Mouse (Mus musculus) lung, postnatal 0 days (tissue): Measurements from ENCODE around the gene Zfp638. TPM values are rescaled to one million over a fixed set of nuclear protein-coding genes. Genes with fewer than 3 reads are reported as not detected.
"Not testable (repeated sequence)": the region's sequence is repeated elsewhere in the genome, so short reads cannot be mapped to it uniquely, and the experiment has no call there.

Experiments
- ATAC-seq: fragments of 200-750 bp; cut with Nextera tagmentation; 2 replicates; pipeline ENCODE4 v1.8.0; 2017; ENCODE audit warnings: moderate library complexity
- DNase-seq: peaks from one replicate; pipeline ENCODE4 v3.0.0-alpha.2; 2016; ENCODE audit warnings: low spot score
- H3K27ac ChIP-seq: fragments of 300-500 bp; sonication (generic); 2 replicates; pipeline ENCODE4 v1.5.1; 2014; ENCODE audit warnings: antibody characterized with exemption, mild to moderate bottlenecking, low read length, mixed read lengths
- H3K27me3 ChIP-seq: fragments of 300-500 bp; sonication (generic); replicated peaks from 2 replicates; pipeline ENCODE4 v1.6.1; 2014; ENCODE audit warnings: low read length, mixed read lengths; ENCODE audit not compliant: insufficient read depth
- H3K36me3 ChIP-seq: fragments of 300-500 bp; sonication (generic); 2 replicates; pipeline ENCODE4 v1.6.1; 2014; ENCODE audit warnings: low read length, mixed read lengths; ENCODE audit not compliant: insufficient read depth
- H3K4me1 ChIP-seq: fragments of 300-500 bp; sonication (generic); 2 replicates; pipeline ENCODE4 v1.6.1; 2014; ENCODE audit warnings: antibody characterized with exemption, low read depth, low read length, mixed read lengths; ENCODE audit not compliant: insufficient read depth
- H3K4me2 ChIP-seq: fragments of 300-500 bp; sonication (generic); replicated peaks from 2 replicates; pipeline ENCODE4 v1.6.1; 2014; ENCODE audit warnings: low read depth, mild to moderate bottlenecking, low read length, moderate library complexity, mixed read lengths
- H3K4me3 ChIP-seq: fragments of 300-500 bp; sonication (generic); 2 replicates; pipeline ENCODE4 v1.5.1; 2014; ENCODE audit warnings: low read depth, low read length
- H3K9ac ChIP-seq: fragments of 300-500 bp; sonication (generic); replicated peaks from 2 replicates; pipeline ENCODE4 v1.6.1; 2014; ENCODE audit warnings: low read depth, mild to moderate bottlenecking
- H3K9me3 ChIP-seq: fragments of 300-500 bp; sonication (generic); 2 replicates; pipeline ENCODE4 v1.6.1; 2016; ENCODE audit warnings: low read length, mixed read lengths
- CTCF ChIP-seq: IDR thresholded peaks from 2 replicates; pipeline ENCODE4 v1.5.1; 2016; ENCODE audit warnings: antibody characterized with exemption, mild to moderate bottlenecking
- EP300 ChIP-seq: IDR thresholded peaks from 2 replicates; pipeline ENCODE4 v1.6.1; 2016; ENCODE audit warnings: antibody characterized with exemption, mild to moderate bottlenecking, control low read depth
- WGBS: fragments of 180-500 bp; shearing (Covaris S2); extraction: QIAGEN DNeasy Blood & Tissue Kit; methylation state at CpG from one replicate; pipeline ENCODE4 v1.1.7; 2014; 5-methylcytosine and 5-hydroxymethylcytosine counted together
- polyA plus RNA-seq: library from polyadenylated mRNA; unstranded; fragments of >200 nt; fragmentation: Nextera tagmentation; extraction: Ambion mirVana; gene quantifications from 2 replicates; pipeline ENCODE4 v1.2.1, GENCODE M21; 2015

The Zfp638 gene
- polyA plus RNA-seq = 26.9 and 34.8 TPM in 2 replicates

DNA sequence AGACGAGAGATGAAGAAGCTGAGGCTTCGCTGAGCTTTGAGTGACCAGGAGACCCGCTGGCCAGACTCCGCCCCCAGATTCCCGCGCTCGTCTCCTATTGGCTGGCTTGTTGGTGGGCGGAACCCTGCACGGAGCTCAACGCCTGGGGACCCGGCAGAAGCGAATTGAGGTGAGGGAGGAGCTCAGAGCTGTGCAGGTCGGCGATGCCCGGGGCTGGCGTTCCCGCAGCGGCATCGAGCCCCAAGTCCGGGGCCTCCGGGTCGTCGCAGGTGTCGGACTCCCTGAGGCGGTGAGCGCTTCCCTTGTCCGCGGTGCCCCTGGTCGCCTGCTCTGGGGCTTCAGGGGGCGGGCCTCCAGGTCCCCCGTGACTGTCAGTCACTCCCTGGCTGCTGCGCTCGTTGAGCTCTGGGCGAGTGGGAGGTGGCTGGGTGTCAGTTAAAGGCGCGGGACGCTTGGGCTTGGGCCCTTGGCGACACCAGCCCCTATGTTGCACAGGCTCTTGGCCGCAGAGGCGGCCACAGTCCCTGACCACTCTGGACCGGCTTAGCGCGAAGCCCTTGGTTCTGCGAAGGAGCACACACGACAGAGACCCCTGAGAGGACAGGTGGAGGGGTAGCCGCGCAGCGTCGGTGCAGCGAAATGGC lies at the start of gene Zfp638:
Gene Zfp638, plus strand, starts transcription at position 156 of the 644 bp plus-strand sequence.
- Histone ChIP-seq H3K4me3 (peak within 1 kb of the TSS; percentile 53), H3K4me1 (no peaks in the 10 kb centered on the region), H3K9ac (peak within 1 kb of the TSS; percentile 26), H3K27me3 (no peaks in the 10 kb centered on the region), H3K36me3 (no peaks in the 10 kb centered on the region), H3K4me2 (peak within 1 kb of the TSS; percentile 98), H3K9me3 (no peaks in the 10 kb centered on the region), H3K27ac (no peak within 1 kb of the TSS)
- WGBS = under 1% methylated on average over 47 of the region's 50 CpGs
- TF ChIP-seq CTCF = no peak
- no peak for TF ChIP-seq EP300
- peak; percentile 89 for DNase-seq
- peak; percentile 96 for ATAC-seq

DNA sequence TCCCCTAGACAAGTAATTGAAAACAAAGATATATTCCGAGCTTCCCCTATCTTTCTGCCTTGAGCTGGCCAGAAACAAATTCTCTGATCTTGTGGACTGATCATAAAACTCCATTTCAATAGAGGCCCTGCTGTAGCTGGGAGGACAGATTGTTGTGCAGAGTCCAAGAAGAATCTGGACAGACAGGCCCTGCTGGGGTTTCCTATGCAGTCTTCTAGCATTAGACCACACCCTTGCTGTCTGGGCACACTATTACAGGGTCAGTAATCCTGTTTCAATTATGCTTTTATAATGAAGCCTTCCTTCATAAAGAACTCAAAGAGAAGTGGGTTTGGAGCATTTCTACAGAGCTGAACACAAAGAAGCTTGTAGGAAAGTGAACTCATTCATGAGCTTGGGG lies 47.9 kb upstream of the Zfp638 start:
- TF ChIP-seq CTCF (no peak), EP300 (no peak)
- WGBS = 96% methylated on average over 1 of the region's 1 CpGs
- no peaks in the 10 kb centered on the region for H3K9me3 ChIP-seq
- no peak overlapping the region for H3K4me2 ChIP-seq
- H3K36me3 ChIP-seq = no peaks in the 10 kb centered on the region
- no peak for ATAC-seq
- no peaks in the 10 kb centered on the region for H3K4me1 ChIP-seq
- H3K4me3 ChIP-seq = no peak overlapping the region
- H3K27ac ChIP-seq = no peak overlapping the region
- DNase-seq = no peak
- no peak overlapping the region for H3K9ac ChIP-seq
- no peaks in the 10 kb centered on the region for H3K27me3 ChIP-seq

DNA sequence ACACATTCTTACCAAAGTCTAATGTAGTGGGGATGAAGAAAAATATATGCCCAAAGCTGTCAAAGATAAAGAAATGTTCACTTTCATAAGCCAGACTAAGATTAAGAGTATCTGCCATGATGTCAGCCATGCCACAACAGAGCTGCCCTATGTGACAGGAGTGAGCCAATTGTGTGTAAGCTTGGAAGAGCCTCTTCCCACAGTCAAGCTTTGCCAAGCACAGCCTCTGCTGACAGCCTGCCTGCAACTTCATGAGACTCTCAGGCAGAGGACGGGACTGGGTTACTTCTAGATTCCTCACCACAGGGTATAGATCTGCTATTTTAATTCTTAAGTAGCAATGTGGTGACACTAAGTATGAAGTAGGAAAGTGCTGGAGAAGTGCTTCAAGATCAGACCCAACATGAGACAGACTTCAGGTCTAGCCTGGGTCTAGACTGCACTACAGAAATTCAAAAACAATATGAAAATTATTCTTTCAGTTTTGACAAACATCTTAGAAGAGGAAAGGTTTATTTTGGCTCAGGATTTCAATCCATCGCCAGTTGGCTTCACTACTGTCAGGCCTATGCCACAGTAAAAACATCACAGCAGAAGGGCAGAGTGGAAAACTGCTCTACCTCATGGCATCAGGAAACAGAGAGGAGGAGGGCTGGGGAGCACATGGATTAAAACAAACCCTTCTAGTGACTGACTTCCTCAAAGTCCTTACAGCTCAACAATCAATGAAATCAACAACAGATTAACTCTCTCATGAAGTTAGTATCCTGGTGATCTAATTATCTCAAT lies 46.0 kb upstream of the Zfp638 start:
- no peaks in the 10 kb centered on the region for H3K36me3 ChIP-seq
- no peak overlapping the region for H3K4me3 ChIP-seq
- H3K9ac ChIP-seq = no peak overlapping the region
- DNase-seq (no peak), ATAC-seq (no peak)
- TF ChIP-seq CTCF (no peak), EP300 (no peak)
- no peaks in the 10 kb centered on the region for H3K27me3 ChIP-seq
- H3K27ac ChIP-seq = no peak overlapping the region
- WGBS = 70% methylated on average over 2 of the region's 2 CpGs
- no peaks in the 10 kb centered on the region for H3K4me1 ChIP-seq
- H3K9me3 ChIP-seq = no peaks in the 10 kb centered on the region
- no peak overlapping the region for H3K4me2 ChIP-seq

DNA sequence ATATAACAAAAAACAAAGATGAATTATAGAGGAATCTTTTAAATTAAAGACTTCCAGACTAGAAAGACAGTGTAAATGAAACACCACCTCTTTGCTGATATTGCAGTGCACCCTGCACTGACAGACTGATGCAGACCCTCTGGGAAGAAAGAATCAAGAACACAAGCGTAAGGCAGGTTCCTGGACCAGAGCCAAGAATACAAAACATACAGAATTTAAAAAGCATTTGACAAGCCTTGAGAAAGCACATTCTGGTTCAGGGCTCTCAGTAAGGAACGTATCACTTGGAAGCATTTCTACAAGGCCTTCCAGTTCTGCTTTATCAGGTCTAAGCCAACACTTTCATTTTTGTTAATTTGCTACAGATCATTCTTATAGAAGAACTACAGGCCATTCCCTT lies 45.1 kb upstream of the Zfp638 start:
- H3K27ac ChIP-seq = no peak overlapping the region
- DNase-seq = no peak
- 41% methylated on average over 2 of the region's 2 CpGs for WGBS

DNA sequence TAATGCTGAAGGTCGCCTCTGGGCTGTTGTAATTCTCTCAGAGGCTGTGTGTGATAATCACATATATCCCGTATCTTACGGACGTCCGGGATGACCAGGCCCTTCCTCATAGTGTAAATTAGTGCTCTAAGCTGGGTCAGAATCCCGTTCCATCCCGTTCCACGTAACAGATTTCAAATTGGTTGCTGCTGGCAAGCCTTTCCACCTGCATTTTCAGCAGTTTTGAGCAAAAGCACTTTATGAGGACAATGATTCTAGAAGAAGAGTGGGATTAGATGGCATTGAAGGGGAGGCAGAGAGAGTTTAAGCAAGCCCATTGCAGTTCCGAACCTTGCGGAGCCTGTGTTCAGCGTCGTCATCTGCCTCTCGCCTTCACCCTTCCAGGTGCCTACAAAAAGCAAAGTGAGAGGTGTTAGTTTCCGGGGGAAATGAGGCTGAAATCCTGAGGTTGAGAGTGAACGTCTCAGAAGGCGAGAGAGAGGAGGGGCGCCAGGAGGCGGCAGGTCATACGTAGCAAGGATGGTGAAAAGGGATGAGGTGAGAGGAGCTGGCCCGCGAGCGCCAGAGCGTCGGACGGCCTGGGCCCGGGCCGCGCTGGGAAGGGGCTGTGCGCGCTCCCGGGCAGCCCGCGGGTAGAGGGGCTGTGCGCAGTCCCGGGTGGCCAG lies 35.8 kb upstream of the Zfp638 start:
- H3K4me3 ChIP-seq = peak overlapping the region; percentile 59
- WGBS = 2% methylated on average over 32 of the region's 35 CpGs
- ATAC-seq (peak; percentile 52), DNase-seq (no peak)
- peak overlapping the region; percentile 46 for H3K9ac ChIP-seq
- H3K27ac ChIP-seq = peak overlapping the region; percentile 66
- H3K9me3 ChIP-seq = no peaks in the 10 kb centered on the region
- H3K27me3 ChIP-seq = no peaks in the 10 kb centered on the region
- no peaks in the 10 kb centered on the region for H3K36me3 ChIP-seq
- no peak for TF ChIP-seq CTCF
- TF ChIP-seq EP300 = no peak
- H3K4me2 ChIP-seq = peak overlapping the region; percentile 85
- no peaks in the 10 kb centered on the region for H3K4me1 ChIP-seq

More for the DNA sequence above, 45.1 kb upstream of the Zfp638 start:
- Histone ChIP-seq H3K27me3 (no peaks in the 10 kb centered on the region), H3K9me3 (no peaks in the 10 kb centered on the region), H3K4me3 (no peak overlapping the region), H3K9ac (no peak overlapping the region), H3K36me3 (no peaks in the 10 kb centered on the region), H3K4me2 (no peak overlapping the region), H3K4me1 (no peaks in the 10 kb centered on the region)
- TF ChIP-seq CTCF = no peak
- no peak for TF ChIP-seq EP300
- ATAC-seq = no peak

DNA sequence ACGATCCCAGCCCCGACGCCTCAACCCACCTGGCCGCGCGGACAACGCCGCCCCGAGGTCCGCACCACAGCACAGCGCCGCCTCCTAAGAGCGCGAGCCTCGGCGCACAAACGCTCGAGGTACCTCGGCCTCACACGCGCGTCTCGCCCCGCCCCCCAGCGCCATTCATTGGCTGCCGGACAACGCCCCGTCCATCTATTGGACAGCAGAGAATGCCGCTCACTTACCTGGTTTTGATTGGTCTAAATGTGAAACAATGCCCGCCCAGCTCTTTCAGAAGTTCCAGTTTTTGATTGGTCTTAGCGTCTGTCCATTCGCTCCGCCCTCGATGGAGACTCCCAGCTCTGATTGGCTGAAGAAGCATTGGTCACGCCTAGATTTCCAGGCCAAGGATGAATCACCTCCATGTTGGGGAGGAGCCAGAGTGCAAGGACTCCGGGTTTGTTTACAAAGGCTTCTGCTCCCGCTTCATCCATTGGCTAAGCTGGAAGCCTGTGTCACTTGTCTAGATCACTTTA lies 35.2 kb upstream of the Zfp638 start, which contains the start of gene Paip2b:
Gene Paip2b, minus strand, starts transcription at position 136 of the 518 bp plus-strand sequence.
- Histone ChIP-seq H3K27me3 (no peaks in the 10 kb centered on the region), H3K9ac (peak within 1 kb of the TSS; percentile 46), H3K4me2 (peak within 1 kb of the TSS; percentile 85), H3K9me3 (no peaks in the 10 kb centered on the region), H3K27ac (peak within 1 kb of the TSS; percentile 66), H3K4me1 (no peaks in the 10 kb centered on the region), H3K36me3 (no peaks in the 10 kb centered on the region), H3K4me3 (peak within 1 kb of the TSS; percentile 59)
- WGBS = under 1% methylated on average over 37 of the region's 37 CpGs
- TF ChIP-seq CTCF (peak; percentile 57), EP300 (peak; percentile 40; the same call in 1 of the 2 replicates)
- peak; percentile 99 for ATAC-seq
- DNase-seq = peak; percentile 100

DNA sequence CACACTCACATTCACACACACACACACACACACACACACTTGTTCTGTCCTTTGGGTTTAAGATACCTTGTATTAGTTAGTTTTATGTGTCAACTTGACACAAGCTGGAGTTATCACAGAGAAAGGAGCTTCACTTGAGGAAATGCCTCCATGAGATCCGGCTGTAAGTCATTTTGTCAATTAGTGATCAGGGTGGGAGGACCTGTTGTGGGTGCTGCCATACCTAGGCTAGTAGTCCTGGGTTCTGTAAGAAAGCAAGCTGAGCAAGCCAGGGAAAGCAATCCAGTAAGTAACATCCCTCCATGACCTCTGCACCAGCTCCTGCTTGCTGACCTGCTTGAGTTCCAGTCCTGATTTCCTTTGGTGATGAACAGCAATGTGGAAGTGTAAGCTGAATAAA lies 34.5 kb upstream of the Zfp638 start:
- H3K36me3 ChIP-seq, H3K4me1 ChIP-seq, H3K9ac ChIP-seq, ATAC-seq, DNase-seq, H3K27me3 ChIP-seq, H3K9me3 ChIP-seq: not testable (repeated sequence)
- peak overlapping the region; percentile 42; the same call in 1 of the 2 replicates for H3K4me2 ChIP-seq
- 61% methylated on average over 1 of the region's 1 CpGs for WGBS
- 0 out of 2 replicates have a peak overlapping the region, but pooled peaks have one; percentile 12 for H3K27ac ChIP-seq
- H3K4me3 ChIP-seq = peak overlapping the region; percentile 14; the same call in 1 of the 2 replicates
